Mouse (Mus musculus) small intestine, adult 2 months (tissue): ENCODE results near the gene Rxra. TPM values are rescaled to one million over a fixed set of nuclear protein-coding genes. Genes with fewer than 3 reads are reported as not detected.

Source experiments
- H3K27ac ChIP-seq: fragments of 200-500 bp; 2 replicates; pipeline ENCODE4 v1.5.1; 2012; ENCODE audit warnings: low read depth, low read length, control low read depth, inconsistent platforms; ENCODE audit not compliant: insufficient read depth
- H3K27me3 ChIP-seq: fragments of 200-500 bp; 2 replicates; pipeline ENCODE4 v1.6.1; 2012; ENCODE audit warnings: mild to moderate bottlenecking, moderate library complexity, low read length, inconsistent platforms; ENCODE audit not compliant: control insufficient read depth, insufficient read depth
- H3K36me3 ChIP-seq: fragments of 200-500 bp; 2 replicates; pipeline ENCODE4 v1.6.1; 2012; ENCODE audit warnings: mild to moderate bottlenecking, low read length, control low read depth, inconsistent platforms; ENCODE audit not compliant: control insufficient read depth, insufficient read depth
- H3K4me1 ChIP-seq: fragments of 200-500 bp; 2 replicates; pipeline ENCODE4 v1.6.1; 2012; ENCODE audit warnings: low read length, inconsistent platforms, mixed read lengths; ENCODE audit not compliant: control insufficient read depth, insufficient read depth, insufficient read length
- H3K4me3 ChIP-seq: fragments of 200-500 bp; 2 replicates; pipeline ENCODE4 v1.5.1; 2012; ENCODE audit warnings: low read depth, mild to moderate bottlenecking, control low read depth, inconsistent platforms, low read length, moderate library complexity
- CTCF ChIP-seq: fragments of 200-500 bp; IDR thresholded peaks from 2 replicates; pipeline ENCODE4 v1.5.1; 2012; ENCODE audit warnings: low read depth, mild to moderate bottlenecking, control low read depth, inconsistent platforms, low read length, moderate library complexity, mixed read lengths; ENCODE audit not compliant: insufficient replicate concordance, insufficient read length; ENCODE audit errors: extremely low read depth
- POLR2A ChIP-seq: fragments of 200-500 bp; IDR thresholded peaks from 2 replicates; pipeline ENCODE4 v1.6.1; 2012; ENCODE audit warnings: low read depth, mild to moderate bottlenecking, control low read depth, inconsistent platforms, low read length, moderate library complexity
- WGBS: fragments of 180-500 bp; shearing (Covaris S2); methylation state at CpG from one replicate; pipeline ENCODE4 v1.1.7; 2018; 5-methylcytosine and 5-hydroxymethylcytosine counted together
- polyA plus RNA-seq: library from polyadenylated mRNA; depleted of rRNA; stranded (reverse); fragments of >200 nt; gene quantifications from 2 replicates; pipeline ENCODE4 v1.2.3, GENCODE M21; 2012

Gene Rxra
- polyA plus RNA-seq, 1 experiment: 110 TPM

- WGBS: 75% methylated on average over 5 of the region's 5 CpGs
- TF ChIP-seq CTCF (no peak), POLR2A (no peak)
- Histone ChIP-seq H3K27ac (no peak overlapping the region), H3K36me3 (no peaks in the 10 kb centered on the region), H3K4me3 (no peak overlapping the region), H3K27me3 (no peaks in the 10 kb centered on the region), H3K4me1 (peaks cover 19% of the 10 kb centered on the region; the same call in 1 of the 2 replicates)
Observed at GRCm38 (mm10) chr2:27653496-27654030, 22.7 kb upstream of the Rxra start.

DNA sequence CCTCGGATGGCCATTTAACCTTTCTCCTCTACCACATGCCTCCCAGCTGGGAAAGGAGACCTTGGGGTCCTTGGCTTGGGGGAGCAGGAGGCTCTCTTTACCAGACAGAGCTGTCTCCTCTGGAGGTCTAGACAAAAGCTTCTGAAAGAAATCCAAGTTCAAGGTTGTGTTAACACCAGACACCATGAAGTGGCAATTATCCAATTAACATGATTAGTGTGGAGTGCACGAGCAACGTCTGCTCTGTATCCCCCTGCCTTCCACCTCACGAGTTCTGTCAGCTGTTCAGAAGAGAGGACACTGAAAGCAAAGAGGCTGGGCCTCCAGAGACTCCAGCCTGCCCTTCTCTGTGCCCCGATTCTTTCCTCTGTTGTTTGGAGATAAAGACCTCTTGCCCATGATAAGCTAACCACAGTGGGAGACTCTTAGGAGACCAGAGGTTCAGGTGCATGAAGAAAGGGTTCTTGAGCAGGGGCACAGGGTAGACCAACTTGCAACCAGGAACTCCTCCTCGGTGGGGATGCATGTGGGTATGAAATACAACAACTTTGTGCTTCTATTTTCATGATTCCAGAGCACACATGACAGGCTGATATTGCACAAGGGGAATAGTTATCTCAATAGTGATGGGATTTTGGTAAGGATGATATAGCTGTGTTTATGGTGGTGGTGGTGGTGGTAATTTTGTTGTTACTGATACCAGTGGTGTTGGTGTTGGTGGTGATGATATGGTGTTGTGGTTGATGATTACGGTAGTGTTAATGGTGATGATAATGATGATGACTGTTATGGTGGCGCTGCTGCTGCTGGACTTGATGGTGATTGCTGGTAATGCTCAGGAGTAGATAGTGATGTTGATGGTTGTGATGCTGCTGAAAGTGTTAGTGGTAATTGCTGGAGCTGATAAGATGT is 21.7 kb upstream of the Rxra start:
- no peak overlapping the region for H3K27ac ChIP-seq
- peaks cover 19% of the 10 kb centered on the region; the same call in 1 of the 2 replicates for H3K4me1 ChIP-seq
- no peaks in the 10 kb centered on the region for H3K27me3 ChIP-seq
- TF ChIP-seq CTCF (no peak), POLR2A (no peak)
- no peak overlapping the region for H3K4me3 ChIP-seq
- no peaks in the 10 kb centered on the region for H3K36me3 ChIP-seq
- 84% methylated on average over 8 of the region's 8 CpGs for WGBS

DNA sequence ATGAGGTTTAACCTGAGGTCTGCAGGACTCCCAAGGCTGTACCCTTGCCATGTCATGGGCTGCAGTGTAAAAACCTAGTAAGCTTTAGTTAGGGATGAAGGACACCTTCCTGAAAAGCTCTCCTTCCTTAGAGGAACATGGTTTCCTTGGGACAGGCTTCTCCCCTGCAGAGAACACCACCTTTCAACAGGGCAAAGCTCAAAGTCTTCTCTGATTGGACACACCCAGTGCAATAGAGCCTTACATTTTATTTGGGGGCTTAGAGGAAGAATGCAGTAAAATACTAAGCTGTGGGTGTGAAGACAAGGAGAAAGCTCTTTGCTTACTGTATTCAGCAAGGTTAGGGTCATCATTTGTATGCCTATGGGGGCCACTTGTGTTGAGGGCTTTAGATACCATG is 19.7 kb upstream of the Rxra start:
- Histone ChIP-seq H3K4me3 (no peak overlapping the region), H3K4me1 (peaks cover 25% of the 10 kb centered on the region), H3K27ac (peak overlapping the region; percentile 86), H3K27me3 (no peaks in the 10 kb centered on the region), H3K36me3 (no peaks in the 10 kb centered on the region)
- no peak for TF ChIP-seq CTCF
- TF ChIP-seq POLR2A: no peak

- WGBS: 49% methylated on average over 6 of the region's 6 CpGs
- TF ChIP-seq CTCF: no peak
- TF ChIP-seq POLR2A: no peak
Observed at GRCm38 (mm10) chr2:27665284-27665683, 11.0 kb upstream of the Rxra start.

GRCm38 (mm10) chr2:27666719-27667118 is 9.5 kb upstream of the Rxra start:
- no peak for TF ChIP-seq POLR2A
- TF ChIP-seq CTCF: no peak
- 81% methylated on average over 4 of the region's 4 CpGs for WGBS

More at GRCm38 (mm10) chr2:27665284-27665683, 11.0 kb upstream of the Rxra start:
- Histone ChIP-seq H3K4me1 (peaks cover 5% of the 10 kb centered on the region), H3K4me3 (no peak overlapping the region), H3K27ac (no peak overlapping the region), H3K27me3 (no peaks in the 10 kb centered on the region), H3K36me3 (no peaks in the 10 kb centered on the region)

DNA sequence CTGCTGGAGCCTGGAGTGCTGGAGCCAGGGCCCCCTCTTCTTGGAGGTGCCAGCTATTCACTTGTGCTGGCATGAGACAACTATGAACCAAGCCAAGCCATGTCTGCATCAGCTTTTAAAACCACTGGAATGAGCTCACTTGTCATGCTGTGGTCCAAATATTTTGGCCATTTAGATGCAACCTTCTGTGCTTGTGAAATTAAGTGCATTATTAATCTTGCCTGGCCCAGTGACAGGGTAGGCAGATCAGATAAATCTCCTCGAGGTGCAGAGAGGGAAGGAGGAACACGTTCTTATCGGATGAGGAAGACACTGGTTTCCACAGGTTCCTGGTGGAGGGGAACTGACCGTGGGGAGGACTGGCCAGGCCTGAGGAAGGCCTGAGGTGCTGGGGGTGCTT is 8.6 kb upstream of the Rxra start:
- H3K36me3 ChIP-seq: no peaks in the 10 kb centered on the region
- H3K27me3 ChIP-seq: no peaks in the 10 kb centered on the region
- H3K4me1 ChIP-seq: peaks cover 10% of the 10 kb centered on the region
- TF ChIP-seq POLR2A (no peak), CTCF (no peak)
- no peak overlapping the region for H3K4me3 ChIP-seq
- no peak overlapping the region for H3K27ac ChIP-seq
- 47% methylated on average over 4 of the region's 4 CpGs for WGBS

More at GRCm38 (mm10) chr2:27666719-27667118, 9.5 kb upstream of the Rxra start:
- Histone ChIP-seq H3K27me3 (no peaks in the 10 kb centered on the region), H3K27ac (no peak overlapping the region), H3K4me1 (peaks cover 6% of the 10 kb centered on the region), H3K4me3 (no peak overlapping the region), H3K36me3 (no peaks in the 10 kb centered on the region)

DNA sequence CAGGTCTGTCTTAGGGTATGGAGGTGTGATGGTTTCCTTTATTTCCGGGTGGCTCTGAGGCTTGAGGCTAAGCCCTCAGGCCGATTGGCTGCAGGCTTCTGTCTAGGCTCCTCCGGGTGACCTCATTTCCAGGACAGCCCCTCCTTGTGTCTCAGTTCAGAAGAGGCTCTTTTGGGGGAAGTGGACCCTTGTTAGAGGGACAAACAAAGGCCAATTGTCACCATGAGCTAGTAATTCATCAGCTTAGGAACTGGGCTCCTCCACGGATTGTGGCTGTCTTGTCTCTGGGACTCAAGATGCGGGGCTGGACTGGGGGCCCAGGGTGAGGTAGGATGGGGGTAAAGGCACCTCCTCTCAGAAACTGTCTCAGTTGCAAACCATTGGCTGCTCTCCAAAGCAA is 5.5 kb upstream of the Rxra start:
- Histone ChIP-seq H3K27me3 (no peaks in the 10 kb centered on the region), H3K36me3 (no peaks in the 10 kb centered on the region), H3K4me3 (no peak overlapping the region), H3K27ac (no peak overlapping the region), H3K4me1 (peaks cover 37% of the 10 kb centered on the region)
- 65% methylated on average over 5 of the region's 5 CpGs for WGBS
- TF ChIP-seq POLR2A (no peak), CTCF (no peak)
